Mouse (Mus musculus) liver, postnatal 0 days (tissue): ENCODE measurements around the gene Nr1h2.

Source experiments
- CTCF ChIP-seq: sonication (generic); IDR thresholded peaks from 2 replicates; pipeline ENCODE4 v1.5.1; 2016; ENCODE audit warnings: antibody characterized with exemption, low read depth
- EP300 ChIP-seq: IDR thresholded peaks from 2 replicates; pipeline ENCODE4 v1.6.1; 2016; ENCODE audit warnings: antibody characterized with exemption, low read depth, mild to moderate bottlenecking

GRCm38 (mm10) chr7:44593051-44593450 lies 39.3 kb upstream of the Nr1h2 start:
- TF ChIP-seq CTCF (no peak), EP300 (no peak)
